Mouse (Mus musculus) mouse embryonic stem cell (cell line): ENCODE data around the gene Gm10337.

Source experiments
- in situ Hi-C, 2 experiments: fragments of 300-500 bp; cut with MboI; formaldehyde crosslinking; loops; 1 replicate in 1 of 2; 3 replicates in 1 of 2; pipeline ENCODE4 v1.14.3; 2019 to 2020; ENCODE audit warnings: low sequenced_read_pairs in 2 of 2, low pct_unique_long_range_greater_than_20kb in 1 of 2, mixed read lengths in 1 of 2; ENCODE audit not compliant: unreplicated experiment in 1 of 2

Gene Gm10337

GRCm38 (mm10) chr15:102503447-102503846, at the start of gene Gm10337:
Gene Gm10337, plus strand, starts transcription at chr15:102503722.
- in situ Hi-C loops: loop anchor here in 1 of 2 experiments (10.0 kb wide), 1 partner anchor 419 kb away; no protein-coding TSS in a partner anchor

GRCm38 (mm10) chr15:102455993-102456392, 47.5 kb upstream of the Gm10337 start:
- in situ Hi-C loops: no loop called here

- in situ Hi-C loops: no loop called here
Observed at GRCm38 (mm10) chr15:102458050-102458736, 45.3 kb upstream of the Gm10337 start.

- in situ Hi-C loops: no loop called here
Observed at GRCm38 (mm10) chr15:102458904-102459317, 44.6 kb upstream of the Gm10337 start, which contains the start of gene Prr13. Gene Prr13, plus strand, starts transcription at chr15:102459028.

- in situ Hi-C loops: no loop called here
Observed at GRCm38 (mm10) chr15:102459381-102459780, 44.1 kb upstream of the Gm10337 start.

- in situ Hi-C loops: no loop called here
Observed at GRCm38 (mm10) chr15:102459847-102460246, 43.7 kb upstream of the Gm10337 start.

GRCm38 (mm10) chr15:102460409-102460808, 43.1 kb upstream of the Gm10337 start:
- in situ Hi-C loops: no loop called here

GRCm38 (mm10) chr15:102460971-102461370, 42.6 kb upstream of the Gm10337 start:
- in situ Hi-C loops: no loop called here

GRCm38 (mm10) chr15:102461430-102462075, 42.0 kb upstream of the Gm10337 start:
- in situ Hi-C loops: no loop called here

- in situ Hi-C loops: no loop called here
Observed at GRCm38 (mm10) chr15:102463666-102464065, 39.9 kb upstream of the Gm10337 start.

- in situ Hi-C loops: no loop called here
Observed at GRCm38 (mm10) chr15:102468675-102469370, 34.7 kb upstream of the Gm10337 start.

GRCm38 (mm10) chr15:102470183-102470604, 33.3 kb upstream of the Gm10337 start, which contains the start of gene Pcbp2:
Gene Pcbp2, plus strand, starts transcription at chr15:102470539.
- in situ Hi-C loops: no loop called here

- in situ Hi-C loops: no loop called here
Observed at GRCm38 (mm10) chr15:102470605-102471294, 32.8 kb upstream of the Gm10337 start.

GRCm38 (mm10) chr15:102471295-102471645, 32.3 kb upstream of the Gm10337 start:
- in situ Hi-C loops: no loop called here

GRCm38 (mm10) chr15:102471727-102472126, 31.8 kb upstream of the Gm10337 start:
- in situ Hi-C loops: no loop called here

GRCm38 (mm10) chr15:102473246-102473645, 30.3 kb upstream of the Gm10337 start:
- in situ Hi-C loops: no loop called here

GRCm38 (mm10) chr15:102474520-102474919, 29.0 kb upstream of the Gm10337 start:
- in situ Hi-C loops: no loop called here

- in situ Hi-C loops: loop anchor here in 1 of 2 experiments (25.0 kb wide), 1 partner anchor 396 kb away; no protein-coding TSS in a partner anchor
Observed at GRCm38 (mm10) chr15:102483136-102483535, 20.4 kb upstream of the Gm10337 start.

- in situ Hi-C loops: loop anchor here in 1 of 2 experiments (25.0 kb wide), 1 partner anchor 399 kb away; no protein-coding TSS in a partner anchor
Observed at GRCm38 (mm10) chr15:102485853-102486252, 17.7 kb upstream of the Gm10337 start.
